Mouse (Mus musculus): ENCODE measurements at regions not wholly inside any gene's neighbourhood (a gene's known extent, or its start where the extent isn't known, plus 50 kb on each side); places are given as distances from the start of the nearest gene placed in this dataset.

DNA sequence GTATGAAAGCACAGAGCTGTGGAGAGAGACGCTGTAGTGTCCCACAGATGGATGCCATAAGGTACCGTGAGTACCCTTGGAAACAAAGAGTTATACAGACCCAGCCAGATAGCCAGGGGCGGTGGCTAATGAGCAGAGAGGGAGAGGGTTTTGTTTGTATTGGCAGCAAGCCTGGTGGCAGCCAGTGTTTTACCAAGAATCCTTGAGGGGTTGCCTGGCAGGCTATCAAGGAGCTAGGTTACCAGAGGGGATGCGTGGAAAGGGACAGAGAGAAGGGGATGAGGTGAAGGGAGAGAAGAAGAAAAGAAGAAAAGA, 262.7 kb downstream of the Matn1 start:
- Histone ChIP-seq H3K27ac (ENCODE audit: low read length) (no peak overlapping the region), H3K36me3 (ENCODE audit: control insufficient read depth, insufficient read depth) (no peaks in the 10 kb centered on the region), H3K4me3 (ENCODE audit: low read depth, low read length) (no peak overlapping the region), H3K4me2 (ENCODE audit: low read depth, low read length) (no peak overlapping the region), H3K9me3 (replicated peaks; ENCODE audit: control insufficient read depth, low read length) (no peaks in the 10 kb centered on the region; the same call in 1 of the 2 replicates), H3K27me3 (ENCODE audit: control insufficient read depth, insufficient read depth, low read depth, low read length) (no peaks in the 10 kb centered on the region), H3K9ac (ENCODE audit: low read depth, low read length) (no peak overlapping the region), H3K4me1 (ENCODE audit: control insufficient read depth, low read depth, low read length) (no peaks in the 10 kb centered on the region)
- no peak for ATAC-seq (ENCODE audit: low read depth)
- 51% methylated on average over 4 of the region's 4 CpGs for WGBS (ENCODE audit: insufficient replicate concordance)

GRCm38 (mm10) chr4:131207249-131207648, 263.1 kb downstream of the Matn1 start:
- H3K4me2 ChIP-seq (ENCODE audit: low read depth, low read length), result no peak overlapping the region
- 49% methylated on average over 2 of the region's 2 CpGs for WGBS (ENCODE audit: insufficient replicate concordance)
- H3K9ac ChIP-seq (ENCODE audit: low read depth, low read length), result no peak overlapping the region
- H3K27ac ChIP-seq (ENCODE audit: low read length), result no peak overlapping the region
- ATAC-seq (ENCODE audit: low read depth), result no peak
- H3K4me1 ChIP-seq (ENCODE audit: control insufficient read depth, low read depth, low read length), result no peaks in the 10 kb centered on the region
- no peaks in the 10 kb centered on the region for H3K36me3 ChIP-seq (ENCODE audit: control insufficient read depth, insufficient read depth)
- no peaks in the 10 kb centered on the region; the same call in 1 of the 2 replicates for H3K9me3 ChIP-seq (replicated peaks; ENCODE audit: control insufficient read depth, low read length)
- H3K4me3 ChIP-seq (ENCODE audit: low read depth, low read length), result no peak overlapping the region
- no peaks in the 10 kb centered on the region for H3K27me3 ChIP-seq (ENCODE audit: control insufficient read depth, insufficient read depth, low read depth, low read length)

DNA sequence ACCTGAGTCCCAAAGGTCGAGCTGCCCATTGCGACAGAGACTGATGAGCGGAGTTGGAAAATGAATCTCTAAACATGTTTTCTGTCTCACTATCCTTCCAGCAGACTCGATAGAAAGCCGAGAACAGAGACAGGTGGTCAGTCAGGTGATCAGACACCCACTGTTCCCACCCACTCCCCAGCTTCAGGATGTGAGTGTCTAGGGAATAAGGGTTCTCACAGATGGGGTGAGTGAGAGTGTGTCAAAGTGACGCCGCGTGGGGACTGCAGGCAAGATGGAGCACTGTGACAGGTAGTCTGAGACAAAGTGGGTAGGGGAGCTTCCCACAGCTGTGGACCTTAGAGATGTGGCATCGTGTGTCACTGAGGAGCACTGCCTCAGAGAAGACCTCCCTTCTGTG, 264.0 kb downstream of the Matn1 start:
- no peak overlapping the region for H3K4me3 ChIP-seq (ENCODE audit: low read depth, low read length)

GRCm38 (mm10) chr4:131208637-131209036, 264.5 kb downstream of the Matn1 start:
- Histone ChIP-seq H3K9me3 (replicated peaks; ENCODE audit: control insufficient read depth, low read length) (no peaks in the 10 kb centered on the region; the same call in 1 of the 2 replicates), H3K4me3 (ENCODE audit: low read depth, low read length) (no peak overlapping the region), H3K27me3 (ENCODE audit: control insufficient read depth, insufficient read depth, low read depth, low read length) (no peaks in the 10 kb centered on the region), H3K27ac (ENCODE audit: low read length) (no peak overlapping the region), H3K36me3 (ENCODE audit: control insufficient read depth, insufficient read depth) (no peaks in the 10 kb centered on the region), H3K4me1 (ENCODE audit: control insufficient read depth, low read depth, low read length) (no peaks in the 10 kb centered on the region), H3K4me2 (ENCODE audit: low read depth, low read length) (no peak overlapping the region), H3K9ac (ENCODE audit: low read depth, low read length) (no peak overlapping the region)
- WGBS (ENCODE audit: insufficient replicate concordance), result 59% methylated on average over 6 of the region's 6 CpGs
- ATAC-seq (ENCODE audit: low read depth), result no peak

More for the DNA sequence above, 264.0 kb downstream of the Matn1 start:
- Histone ChIP-seq H3K9me3 (replicated peaks; ENCODE audit: control insufficient read depth, low read length) (no peaks in the 10 kb centered on the region; the same call in 1 of the 2 replicates), H3K36me3 (ENCODE audit: control insufficient read depth, insufficient read depth) (no peaks in the 10 kb centered on the region), H3K4me2 (ENCODE audit: low read depth, low read length) (no peak overlapping the region), H3K9ac (ENCODE audit: low read depth, low read length) (no peak overlapping the region), H3K27me3 (ENCODE audit: control insufficient read depth, insufficient read depth, low read depth, low read length) (no peaks in the 10 kb centered on the region), H3K27ac (ENCODE audit: low read length) (no peak overlapping the region), H3K4me1 (ENCODE audit: control insufficient read depth, low read depth, low read length) (no peaks in the 10 kb centered on the region)
- ATAC-seq (ENCODE audit: low read depth), result no peak
- WGBS (ENCODE audit: insufficient replicate concordance), result 65% methylated on average over 9 of the region's 9 CpGs

- WGBS (ENCODE audit: insufficient replicate concordance), result 44% methylated on average over 4 of the region's 4 CpGs
- Histone ChIP-seq H3K9ac (ENCODE audit: low read depth, low read length) (no peak overlapping the region), H3K4me1 (ENCODE audit: control insufficient read depth, low read depth, low read length) (no peaks in the 10 kb centered on the region), H3K4me2 (ENCODE audit: low read depth, low read length) (no peak overlapping the region), H3K27me3 (ENCODE audit: control insufficient read depth, insufficient read depth, low read depth, low read length) (no peaks in the 10 kb centered on the region), H3K4me3 (ENCODE audit: low read depth, low read length) (no peak overlapping the region), H3K36me3 (ENCODE audit: control insufficient read depth, insufficient read depth) (no peaks in the 10 kb centered on the region), H3K9me3 (replicated peaks; ENCODE audit: control insufficient read depth, low read length) (no peaks in the 10 kb centered on the region), H3K27ac (ENCODE audit: low read length) (no peak overlapping the region)
- no peak for ATAC-seq (ENCODE audit: low read depth)
Measured at GRCm38 (mm10) chr4:131212711-131213110, 268.5 kb downstream of the Matn1 start.

DNA sequence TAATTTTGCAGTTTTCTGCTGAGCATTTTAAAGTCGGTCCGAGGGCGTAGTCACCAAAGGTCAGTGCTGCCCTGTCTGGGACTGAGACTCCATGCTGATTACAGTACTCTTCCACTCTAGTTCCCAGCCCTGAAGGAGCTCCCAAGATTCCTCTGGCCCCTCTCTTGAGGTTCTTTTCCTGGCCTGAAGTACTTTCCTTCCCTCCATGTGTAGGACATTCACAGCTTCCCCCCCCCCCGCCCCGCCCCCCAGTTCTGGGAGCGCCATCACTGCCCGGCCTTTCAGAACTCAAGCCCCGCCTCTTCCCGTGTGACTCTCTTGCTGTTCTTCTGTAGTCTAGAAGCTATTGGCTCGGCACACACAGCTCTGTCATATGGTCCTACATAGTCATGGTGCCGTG, 271.5 kb downstream of the Matn1 start:
- H3K36me3 ChIP-seq (ENCODE audit: control insufficient read depth, insufficient read depth), result no peaks in the 10 kb centered on the region
- no peaks in the 10 kb centered on the region for H3K9me3 ChIP-seq (replicated peaks; ENCODE audit: control insufficient read depth, low read length)
- H3K4me3 ChIP-seq (ENCODE audit: low read depth, low read length), result no peak overlapping the region
- no peak overlapping the region for H3K9ac ChIP-seq (ENCODE audit: low read depth, low read length)
- H3K4me2 ChIP-seq (ENCODE audit: low read depth, low read length), result no peak overlapping the region
- WGBS (ENCODE audit: insufficient replicate concordance), result 71% methylated on average over 11 of the region's 11 CpGs
- no peaks in the 10 kb centered on the region for H3K4me1 ChIP-seq (ENCODE audit: control insufficient read depth, low read depth, low read length)
- H3K27ac ChIP-seq (ENCODE audit: low read length), result no peak overlapping the region
- no peak for ATAC-seq (ENCODE audit: low read depth)
- no peaks in the 10 kb centered on the region for H3K27me3 ChIP-seq (ENCODE audit: control insufficient read depth, insufficient read depth, low read depth, low read length)

DNA sequence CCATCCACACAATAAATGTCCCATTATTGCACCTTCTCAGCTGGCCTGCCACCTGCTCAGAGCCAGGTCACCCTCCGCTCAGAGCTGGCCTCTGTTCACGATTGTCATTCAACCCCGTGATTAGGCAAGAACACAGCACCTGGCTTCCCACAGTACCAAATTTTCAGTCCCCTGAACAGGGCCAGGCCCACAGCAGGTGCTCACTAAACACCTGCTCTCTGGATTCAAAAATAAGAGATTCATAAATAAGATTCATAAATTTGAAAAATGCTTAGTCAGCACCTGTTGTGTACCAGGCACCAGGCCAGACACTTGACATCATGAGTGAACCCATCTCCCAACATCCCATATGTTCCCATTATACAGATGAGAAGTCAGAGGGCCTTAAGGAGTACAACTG, 272.2 kb downstream of the Matn1 start:
- H3K9ac ChIP-seq (ENCODE audit: low read depth, low read length), result no peak overlapping the region
- H3K4me3 ChIP-seq (ENCODE audit: low read depth, low read length), result no peak overlapping the region
- H3K9me3 ChIP-seq (replicated peaks; ENCODE audit: control insufficient read depth, low read length), result no peaks in the 10 kb centered on the region
- no peaks in the 10 kb centered on the region for H3K4me1 ChIP-seq (ENCODE audit: control insufficient read depth, low read depth, low read length)
- H3K27me3 ChIP-seq (ENCODE audit: control insufficient read depth, insufficient read depth, low read depth, low read length), result no peaks in the 10 kb centered on the region
- H3K4me2 ChIP-seq (ENCODE audit: low read depth, low read length), result no peak overlapping the region
- no peak for ATAC-seq (ENCODE audit: low read depth)
- WGBS (ENCODE audit: insufficient replicate concordance), result 67% methylated on average over 3 of the region's 3 CpGs
- H3K36me3 ChIP-seq (ENCODE audit: control insufficient read depth, insufficient read depth), result no peaks in the 10 kb centered on the region
- H3K27ac ChIP-seq (ENCODE audit: low read length), result no peak overlapping the region

- H3K9ac ChIP-seq (ENCODE audit: low read depth, low read length), result no peak overlapping the region
- ATAC-seq (ENCODE audit: low read depth), result no peak
- no peaks in the 10 kb centered on the region for H3K4me1 ChIP-seq (ENCODE audit: control insufficient read depth, low read depth, low read length)
- WGBS (ENCODE audit: insufficient replicate concordance), result 77% methylated on average over 4 of the region's 4 CpGs
- H3K9me3 ChIP-seq (replicated peaks; ENCODE audit: control insufficient read depth, low read length), result no peaks in the 10 kb centered on the region
- H3K27me3 ChIP-seq (ENCODE audit: control insufficient read depth, insufficient read depth, low read depth, low read length), result no peaks in the 10 kb centered on the region
- H3K27ac ChIP-seq (ENCODE audit: low read length), result no peak overlapping the region
- H3K4me3 ChIP-seq (ENCODE audit: low read depth, low read length), result no peak overlapping the region
- H3K36me3 ChIP-seq (ENCODE audit: control insufficient read depth, insufficient read depth), result no peaks in the 10 kb centered on the region
- H3K4me2 ChIP-seq (ENCODE audit: low read depth, low read length), result no peak overlapping the region
Measured at GRCm38 (mm10) chr4:131217083-131217482, 272.9 kb downstream of the Matn1 start.

GRCm38 (mm10) chr4:131217571-131218155, 273.5 kb downstream of the Matn1 start:
- no peak overlapping the region for H3K9ac ChIP-seq (ENCODE audit: low read depth, low read length)
- ATAC-seq (ENCODE audit: low read depth), result no peak
- H3K4me1 ChIP-seq (ENCODE audit: control insufficient read depth, low read depth, low read length), result no peaks in the 10 kb centered on the region
- H3K4me3 ChIP-seq (ENCODE audit: low read depth, low read length), result no peak overlapping the region
- WGBS (ENCODE audit: insufficient replicate concordance), result 27% methylated on average over 7 of the region's 7 CpGs
- H3K4me2 ChIP-seq (ENCODE audit: low read depth, low read length), result no peak overlapping the region
- H3K27ac ChIP-seq (ENCODE audit: low read length), result no peak overlapping the region
- no peaks in the 10 kb centered on the region for H3K36me3 ChIP-seq (ENCODE audit: control insufficient read depth, insufficient read depth)
- H3K9me3 ChIP-seq (replicated peaks; ENCODE audit: control insufficient read depth, low read length), result no peaks in the 10 kb centered on the region
- no peaks in the 10 kb centered on the region for H3K27me3 ChIP-seq (ENCODE audit: control insufficient read depth, insufficient read depth, low read depth, low read length)

Data from liver, embryonic 16.5 days (tissue).